Mouse (Mus musculus): ENCODE results near the gene Gpr137b.
"Not testable (repeated sequence)": the region's sequence is repeated elsewhere in the genome, so short reads cannot be mapped to it uniquely, and the experiment has no call there.

The Gpr137b gene

GRCm38 (mm10) chr13:13400851-13401250 lies 7.0 kb upstream of the Gpr137b start:
- not testable (repeated sequence) for H3K36me3 ChIP-seq (ENCODE audit: control insufficient read depth, insufficient read depth, low read length, poor library complexity, severe bottlenecking); H3K27me3 ChIP-seq (ENCODE audit: control insufficient read depth, insufficient read depth, low read length, poor library complexity, severe bottlenecking); DNase-seq (ENCODE audit: low read depth, low spot score)

DNA sequence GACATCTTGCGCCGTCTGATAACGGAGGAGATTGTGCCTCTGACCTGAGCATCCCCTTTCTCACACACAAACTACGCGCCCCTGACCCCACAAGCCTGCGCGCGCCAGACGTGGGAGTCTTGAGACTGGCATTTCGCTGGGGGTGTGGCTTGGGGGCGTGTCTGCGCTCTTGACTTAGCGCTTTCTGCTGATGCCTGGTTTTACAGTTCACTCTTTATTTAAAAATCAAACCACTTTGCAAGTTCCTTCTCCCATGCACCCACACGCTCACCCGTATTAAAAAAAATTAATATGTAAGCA lies 232 bp upstream of the Gpr137b start:
- not testable (repeated sequence) for H3K36me3 ChIP-seq (ENCODE audit: control insufficient read depth, insufficient read depth, low read length, poor library complexity, severe bottlenecking); H3K27me3 ChIP-seq (ENCODE audit: control insufficient read depth, insufficient read depth, low read length, poor library complexity, severe bottlenecking)
- peak; percentile 35 for DNase-seq (ENCODE audit: low read depth, low spot score)

DNA sequence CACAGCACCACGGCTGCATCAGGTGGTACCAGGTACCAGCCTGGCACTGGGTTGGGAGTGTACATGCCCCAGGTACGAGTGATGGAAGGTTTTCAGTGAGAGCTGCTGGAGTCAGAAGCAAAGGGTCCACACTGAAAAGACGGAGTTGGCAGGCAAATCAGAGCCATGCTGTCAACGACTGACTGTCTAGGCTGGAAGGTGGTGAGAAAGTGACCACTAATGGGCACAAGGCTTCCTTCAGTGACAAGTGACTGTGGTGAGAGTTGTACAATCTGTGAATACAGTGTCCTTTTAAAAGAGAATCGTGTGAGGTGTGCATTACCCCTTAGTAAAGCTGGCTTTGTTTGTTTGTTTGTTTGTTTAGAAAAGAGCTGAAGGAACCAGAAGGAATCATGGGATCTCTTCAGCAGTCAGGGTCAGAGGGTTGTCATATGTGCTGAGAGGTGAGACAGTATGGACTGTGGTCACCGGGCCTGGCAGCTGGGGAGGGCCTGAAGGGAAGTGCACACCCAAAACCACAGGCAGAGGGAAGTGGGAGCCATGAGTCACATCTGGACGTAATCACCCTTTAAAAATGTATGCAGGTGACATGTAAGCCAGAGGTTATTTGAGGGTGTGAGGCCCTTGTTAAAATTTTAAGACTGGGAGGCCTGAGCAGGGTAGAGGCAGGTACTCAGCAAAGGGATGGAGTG lies 15.5 kb downstream of the Gpr137b start:
- H3K36me3 ChIP-seq (ENCODE audit: control insufficient read depth, insufficient read depth, low read length, poor library complexity, severe bottlenecking); DNase-seq (ENCODE audit: low read depth, low spot score); H3K27me3 ChIP-seq (ENCODE audit: control insufficient read depth, insufficient read depth, low read length, poor library complexity, severe bottlenecking): not testable (repeated sequence)

DNA sequence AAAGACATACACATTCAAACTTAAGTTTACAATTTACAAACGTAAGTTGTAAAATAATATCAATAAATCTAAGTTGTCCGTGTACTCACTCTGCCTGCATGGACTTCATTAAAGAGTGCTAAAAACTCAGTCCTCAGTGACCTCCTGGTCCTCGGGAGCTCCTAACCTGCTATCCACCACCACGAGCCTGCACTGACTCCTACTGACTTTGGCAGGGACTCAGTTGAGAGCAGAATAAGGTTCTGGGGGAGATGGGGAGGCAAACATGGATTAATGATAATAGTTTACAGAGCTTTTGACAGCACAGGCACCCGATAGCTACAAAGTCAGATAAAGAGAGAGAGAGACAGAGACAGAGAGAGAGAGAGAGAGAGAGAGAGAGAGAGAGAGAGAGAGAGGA lies 16.6 kb downstream of the Gpr137b start:
- DNase-seq (ENCODE audit: low read depth, low spot score) = no peak
- Histone ChIP-seq H3K27me3 (ENCODE audit: control insufficient read depth, insufficient read depth, low read length, poor library complexity, severe bottlenecking) (no peaks in the 10 kb centered on the region), H3K36me3 (ENCODE audit: control insufficient read depth, insufficient read depth, low read length, poor library complexity, severe bottlenecking) (no peaks in the 10 kb centered on the region)

GRCm38 (mm10) chr13:13373965-13374364 lies 19.8 kb downstream of the Gpr137b start:
- H3K36me3 ChIP-seq (ENCODE audit: control insufficient read depth, insufficient read depth, low read length, poor library complexity, severe bottlenecking); H3K27me3 ChIP-seq (ENCODE audit: control insufficient read depth, insufficient read depth, low read length, poor library complexity, severe bottlenecking); DNase-seq (ENCODE audit: low read depth, low spot score): not testable (repeated sequence)

DNA sequence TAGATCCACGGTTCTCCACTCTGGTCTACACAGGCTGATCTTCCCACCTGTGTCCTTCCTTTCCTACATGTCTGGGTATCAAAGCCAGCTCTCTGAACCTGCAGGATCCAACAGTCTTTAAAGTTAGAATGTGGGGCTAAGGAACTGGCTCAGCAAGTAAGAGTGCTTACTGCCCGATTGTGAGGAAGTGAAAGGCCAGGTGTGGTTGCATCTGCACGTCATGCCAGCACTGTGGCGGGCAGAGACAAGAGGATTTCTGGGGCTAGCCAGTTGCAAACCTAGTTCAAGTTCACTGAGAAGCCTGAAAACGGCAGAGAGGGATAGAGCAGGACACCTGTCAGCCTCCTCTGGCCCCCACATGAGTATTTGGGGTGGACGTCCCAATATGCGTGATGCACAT lies 22.4 kb downstream of the Gpr137b start:
- H3K36me3 ChIP-seq (ENCODE audit: control insufficient read depth, insufficient read depth, low read length, poor library complexity, severe bottlenecking); H3K27me3 ChIP-seq (ENCODE audit: control insufficient read depth, insufficient read depth, low read length, poor library complexity, severe bottlenecking): not testable (repeated sequence)
- peak; percentile 59 for DNase-seq (ENCODE audit: low read depth, low spot score)

DNA sequence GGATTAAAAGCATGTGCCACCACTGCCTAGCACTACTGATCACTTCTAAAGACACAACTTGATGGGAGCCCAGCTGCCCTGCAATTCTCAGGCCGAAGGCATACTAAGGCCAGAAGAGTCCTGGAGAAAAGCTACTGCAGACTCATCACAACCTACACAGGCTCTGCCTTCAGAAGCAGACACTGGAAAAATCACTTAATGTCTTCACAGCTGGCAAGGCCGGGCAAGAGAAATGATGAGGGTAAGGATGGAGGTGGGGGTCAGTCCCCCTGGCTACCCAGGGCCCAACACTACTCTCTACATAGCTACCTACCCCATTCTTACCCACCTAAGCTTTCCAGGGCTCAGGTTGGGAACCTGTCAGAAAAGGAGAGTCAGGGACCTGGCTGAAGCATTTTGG lies 27.4 kb downstream of the Gpr137b start:
- not testable (repeated sequence) for H3K36me3 ChIP-seq (ENCODE audit: control insufficient read depth, insufficient read depth, low read length, poor library complexity, severe bottlenecking); H3K27me3 ChIP-seq (ENCODE audit: control insufficient read depth, insufficient read depth, low read length, poor library complexity, severe bottlenecking); DNase-seq (ENCODE audit: low read depth, low spot score)

DNA sequence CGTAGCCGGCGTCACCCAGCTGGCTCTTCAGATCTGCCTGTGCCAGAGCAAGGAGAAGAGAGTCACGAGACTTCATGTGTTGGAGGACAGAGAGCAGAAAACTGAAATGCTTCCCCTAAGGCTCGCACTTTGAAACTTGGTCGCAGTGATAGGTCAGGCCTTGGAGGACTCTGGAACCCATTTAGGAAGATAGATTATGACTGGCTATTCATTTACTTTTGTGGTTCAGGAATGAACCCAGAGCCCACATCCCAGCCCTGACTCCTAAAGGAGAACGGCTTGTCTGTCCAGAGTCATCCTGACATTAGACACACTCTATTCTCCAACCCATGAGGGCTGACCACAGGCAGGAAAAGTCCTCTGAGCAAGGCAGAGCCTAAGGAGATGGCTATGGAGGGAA lies 30.3 kb downstream of the Gpr137b start:
- not testable (repeated sequence) for H3K36me3 ChIP-seq (ENCODE audit: control insufficient read depth, insufficient read depth, low read length, poor library complexity, severe bottlenecking); DNase-seq (ENCODE audit: low read depth, low spot score); H3K27me3 ChIP-seq (ENCODE audit: control insufficient read depth, insufficient read depth, low read length, poor library complexity, severe bottlenecking)

GRCm38 (mm10) chr13:13362261-13362660 lies 31.6 kb downstream of the Gpr137b start:
- not testable (repeated sequence) for H3K27me3 ChIP-seq (ENCODE audit: control insufficient read depth, insufficient read depth, low read length, poor library complexity, severe bottlenecking); DNase-seq (ENCODE audit: low read depth, low spot score); H3K36me3 ChIP-seq (ENCODE audit: control insufficient read depth, insufficient read depth, low read length, poor library complexity, severe bottlenecking)

DNA sequence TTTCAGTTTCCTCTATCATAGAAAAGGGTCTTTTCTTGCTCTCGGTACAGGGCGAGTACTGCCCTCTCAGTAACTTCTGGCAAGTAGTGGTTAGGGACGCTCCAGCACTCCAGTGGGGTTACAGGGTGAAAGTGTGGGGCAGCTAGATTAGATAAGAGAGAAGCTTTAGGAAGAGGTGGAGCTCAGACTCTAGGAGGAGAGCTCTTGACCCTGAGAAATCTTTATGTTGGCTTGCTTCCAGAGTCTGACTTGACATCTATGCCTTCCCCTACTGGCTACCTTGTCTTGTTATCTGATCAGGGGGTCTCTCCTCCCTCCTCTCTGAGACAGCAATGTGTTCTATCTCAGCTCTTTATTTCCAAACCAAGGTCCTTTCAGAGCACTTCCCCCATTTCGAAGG lies 33.8 kb downstream of the Gpr137b start:
- not testable (repeated sequence) for H3K27me3 ChIP-seq (ENCODE audit: control insufficient read depth, insufficient read depth, low read length, poor library complexity, severe bottlenecking); DNase-seq (ENCODE audit: low read depth, low spot score); H3K36me3 ChIP-seq (ENCODE audit: control insufficient read depth, insufficient read depth, low read length, poor library complexity, severe bottlenecking)

DNA sequence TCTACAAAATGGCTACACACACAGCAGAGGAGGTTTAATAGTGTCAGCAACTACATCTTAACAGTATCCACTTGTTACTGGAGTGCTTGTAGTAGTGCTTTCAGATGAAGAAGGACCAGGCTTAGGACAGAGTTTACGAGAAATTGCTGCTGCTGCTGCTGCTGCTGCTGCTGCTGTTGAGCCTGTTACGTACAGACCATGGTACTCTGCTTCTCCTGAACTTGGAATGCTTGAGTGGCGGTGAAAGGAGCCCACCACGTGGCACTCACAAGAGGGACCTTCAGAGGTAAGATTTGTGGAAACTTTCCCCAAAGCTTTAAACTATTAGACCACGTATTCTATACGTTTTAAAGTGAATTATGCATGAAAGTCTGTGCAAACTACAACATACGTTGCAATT lies 35.2 kb downstream of the Gpr137b start:
- H3K36me3 ChIP-seq (ENCODE audit: control insufficient read depth, insufficient read depth, low read length, poor library complexity, severe bottlenecking); DNase-seq (ENCODE audit: low read depth, low spot score); H3K27me3 ChIP-seq (ENCODE audit: control insufficient read depth, insufficient read depth, low read length, poor library complexity, severe bottlenecking): not testable (repeated sequence)

DNA sequence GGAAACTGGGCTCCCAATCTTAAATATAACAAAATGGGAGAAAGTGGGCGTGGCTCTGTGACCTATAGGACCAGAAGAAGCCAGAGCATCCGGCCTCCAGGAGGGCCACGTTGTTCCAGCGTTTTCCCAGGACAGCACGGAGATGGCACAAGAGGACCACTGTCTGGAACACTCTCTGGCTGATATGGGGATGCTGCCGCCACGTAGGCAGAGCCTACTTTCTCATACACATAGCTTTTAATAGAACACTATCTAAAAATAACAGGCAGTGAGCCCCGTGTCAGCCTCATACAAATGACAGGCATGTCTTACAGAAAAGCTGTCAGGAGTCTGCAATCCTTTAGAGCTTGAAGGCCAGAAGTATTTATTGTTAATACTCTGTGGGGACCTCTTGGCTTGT lies 35.7 kb downstream of the Gpr137b start:
- H3K27me3 ChIP-seq (ENCODE audit: control insufficient read depth, insufficient read depth, low read length, poor library complexity, severe bottlenecking); H3K36me3 ChIP-seq (ENCODE audit: control insufficient read depth, insufficient read depth, low read length, poor library complexity, severe bottlenecking); DNase-seq (ENCODE audit: low read depth, low spot score): not testable (repeated sequence)

DNA sequence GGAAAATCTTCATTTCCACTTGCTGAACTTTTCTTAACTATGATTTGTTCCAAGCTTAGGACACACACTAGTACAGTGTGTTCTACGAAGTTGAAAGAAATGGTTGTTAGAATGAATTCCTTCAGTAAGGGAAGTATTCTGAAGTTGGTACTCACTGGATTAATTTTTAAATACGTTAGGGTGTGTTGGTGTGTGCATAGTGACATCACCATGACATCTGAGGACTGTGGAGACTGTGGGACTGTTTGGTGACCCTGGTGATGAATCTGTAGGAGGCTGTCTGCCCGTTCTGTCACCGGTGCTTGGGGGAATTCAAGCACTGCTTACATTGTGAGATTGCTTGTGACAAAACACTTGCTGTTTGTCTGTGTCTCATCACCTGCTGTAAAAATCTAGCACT lies 41.7 kb downstream of the Gpr137b start:
- not testable (repeated sequence) for DNase-seq (ENCODE audit: low read depth, low spot score); H3K36me3 ChIP-seq (ENCODE audit: control insufficient read depth, insufficient read depth, low read length, poor library complexity, severe bottlenecking); H3K27me3 ChIP-seq (ENCODE audit: control insufficient read depth, insufficient read depth, low read length, poor library complexity, severe bottlenecking)

- DNase-seq (ENCODE audit: low read depth, low spot score); H3K27me3 ChIP-seq (ENCODE audit: control insufficient read depth, insufficient read depth, low read length, poor library complexity, severe bottlenecking); H3K36me3 ChIP-seq (ENCODE audit: control insufficient read depth, insufficient read depth, low read length, poor library complexity, severe bottlenecking): not testable (repeated sequence)
Observed at GRCm38 (mm10) chr13:13350681-13351080, 43.1 kb downstream of the Gpr137b start.

DNA sequence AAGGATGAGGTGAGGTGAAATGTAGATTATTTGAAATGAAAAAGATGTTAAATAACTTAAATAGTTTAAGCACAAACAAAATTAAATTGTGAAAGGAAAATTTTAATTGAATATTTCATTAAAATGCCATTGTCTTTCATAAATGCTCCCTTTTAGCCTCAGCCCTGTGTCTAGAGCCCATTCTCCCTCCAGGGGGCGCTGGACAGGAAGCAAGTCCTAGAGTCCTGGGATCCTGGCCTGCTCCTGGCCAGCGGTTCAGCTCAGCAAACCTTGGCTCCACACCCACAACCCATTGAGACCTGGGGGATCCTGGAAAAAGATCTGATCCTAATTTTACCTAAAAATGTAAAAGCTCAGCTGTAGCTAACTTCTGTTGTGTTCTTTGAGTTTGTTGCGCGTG lies 44.5 kb downstream of the Gpr137b start:
- H3K27me3 ChIP-seq (ENCODE audit: control insufficient read depth, insufficient read depth, low read length, poor library complexity, severe bottlenecking) = no peaks in the 10 kb centered on the region
- DNase-seq (ENCODE audit: low read depth, low spot score) = peak; percentile 54
- H3K36me3 ChIP-seq (ENCODE audit: control insufficient read depth, insufficient read depth, low read length, poor library complexity, severe bottlenecking) = no peaks in the 10 kb centered on the region

- not testable (repeated sequence) for DNase-seq (ENCODE audit: low read depth, low spot score); H3K27me3 ChIP-seq (ENCODE audit: control insufficient read depth, insufficient read depth, low read length, poor library complexity, severe bottlenecking); H3K36me3 ChIP-seq (ENCODE audit: control insufficient read depth, insufficient read depth, low read length, poor library complexity, severe bottlenecking)
Observed at GRCm38 (mm10) chr13:13347634-13348412, 46.0 kb downstream of the Gpr137b start.
